Mouse (Mus musculus) right cerebral cortex, postnatal 25 days (tissue): ENCODE measurements around the gene Tacc2.

Experiments
- DNase-seq: peaks from one replicate; pipeline ENCODE4 v3.0.0; 2022

Tacc2 gene

GRCm38 (mm10) chr7:130621953-130622352 is 44.7 kb downstream of the Tacc2 start:
- no peak for DNase-seq

- no peak for DNase-seq
Measured at GRCm38 (mm10) chr7:130622359-130622758, 45.1 kb downstream of the Tacc2 start.

DNA sequence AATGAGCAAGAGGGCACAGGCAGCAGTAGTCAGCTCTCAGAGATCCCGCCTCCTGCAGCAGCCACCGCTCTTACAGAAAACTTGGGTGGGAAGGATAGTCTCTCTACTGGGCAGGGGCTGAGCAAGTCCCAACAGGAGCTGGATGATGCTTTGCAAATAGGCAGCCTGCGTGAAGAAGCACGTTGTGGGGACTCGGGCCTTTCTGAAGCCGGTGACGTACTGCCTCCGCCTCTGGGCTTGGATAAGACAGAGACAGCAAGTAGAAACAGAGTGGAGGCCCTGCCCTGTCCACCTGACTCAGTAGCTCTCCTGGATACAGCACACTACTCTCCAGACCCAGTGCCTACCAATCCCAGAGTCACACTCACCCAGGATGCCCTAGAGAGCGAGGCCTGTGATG is 47.1 kb downstream of the Tacc2 start:
- no peak for DNase-seq

- no peak for DNase-seq
Measured at GRCm38 (mm10) chr7:130625361-130625760, 48.1 kb downstream of the Tacc2 start.

GRCm38 (mm10) chr7:130628601-130629000 is 51.4 kb downstream of the Tacc2 start:
- no peak for DNase-seq

GRCm38 (mm10) chr7:130629999-130630398 is 52.8 kb downstream of the Tacc2 start:
- no peak for DNase-seq

- DNase-seq, result no peak
Measured at GRCm38 (mm10) chr7:130630956-130631355, 53.7 kb downstream of the Tacc2 start.

- no peak for DNase-seq
Measured at GRCm38 (mm10) chr7:130631553-130632378, 54.5 kb downstream of the Tacc2 start.

DNA sequence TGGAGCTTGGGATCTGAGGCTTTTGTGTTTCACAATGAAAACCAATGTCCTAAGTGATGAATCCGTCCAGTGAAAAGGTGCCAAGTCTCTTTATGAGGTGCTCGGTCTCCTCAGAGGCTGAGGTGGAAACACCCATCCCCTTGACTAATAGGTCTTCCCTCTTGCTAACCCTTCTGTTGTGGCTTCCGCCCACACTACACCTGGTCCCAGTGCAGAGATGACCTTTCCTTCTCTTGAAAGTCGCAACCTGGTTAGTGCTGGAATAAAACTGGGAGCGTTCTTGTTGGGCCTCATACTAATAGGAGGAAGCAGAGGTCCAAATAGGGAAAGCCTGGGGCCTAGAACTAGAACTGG is 55.1 kb downstream of the Tacc2 start:
- DNase-seq, result no peak

- DNase-seq, result no peak
Measured at GRCm38 (mm10) chr7:130634259-130634871, 57.1 kb downstream of the Tacc2 start.

GRCm38 (mm10) chr7:130635212-130635611 is 58.0 kb downstream of the Tacc2 start:
- no peak for DNase-seq

DNA sequence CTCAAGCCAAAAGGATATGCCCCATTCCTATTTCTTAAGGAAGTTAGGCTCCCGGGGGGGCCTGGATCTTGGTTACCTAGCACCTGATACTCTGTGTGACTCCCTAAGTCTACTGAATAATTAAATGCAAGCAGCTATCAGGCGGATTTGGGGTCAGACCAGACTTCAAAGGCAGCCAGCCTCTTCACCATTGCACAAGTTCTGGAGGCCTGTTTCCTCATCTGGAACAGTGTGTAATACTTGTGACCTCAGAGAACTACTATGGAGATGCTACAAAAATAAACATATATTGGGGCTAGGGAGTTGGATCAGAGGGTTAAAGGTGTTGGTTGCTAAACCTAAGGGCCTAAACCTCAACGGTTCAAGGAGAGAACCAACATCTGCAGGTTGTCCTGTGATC is 59.0 kb downstream of the Tacc2 start:
- no peak for DNase-seq

GRCm38 (mm10) chr7:130636902-130637301 is 59.7 kb downstream of the Tacc2 start:
- DNase-seq, result no peak

DNA sequence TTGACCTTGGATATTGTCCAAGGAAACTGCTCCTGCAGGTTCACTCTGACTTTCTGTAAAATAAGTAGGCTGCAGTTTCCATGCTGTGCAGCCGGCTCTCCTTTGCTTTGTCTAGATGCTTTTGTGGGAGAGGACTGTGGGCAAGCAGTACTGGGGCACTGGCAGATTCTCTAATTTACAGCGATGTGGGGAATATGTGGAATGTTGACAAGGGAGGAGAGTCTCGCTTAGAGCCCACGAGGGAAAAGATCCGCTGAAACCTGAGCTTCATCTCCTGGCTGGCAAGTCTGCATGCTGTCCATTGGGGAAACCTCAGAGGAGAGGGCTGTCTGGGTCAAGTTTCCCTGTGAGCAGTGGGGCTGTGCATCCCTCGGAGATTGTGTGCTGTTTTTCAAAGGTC is 60.6 kb downstream of the Tacc2 start:
- DNase-seq, result no peak

GRCm38 (mm10) chr7:130640681-130641080 is 63.4 kb downstream of the Tacc2 start:
- peak; percentile 8 for DNase-seq

- DNase-seq, result peak; percentile 12
Measured at GRCm38 (mm10) chr7:130645332-130645993, 68.2 kb downstream of the Tacc2 start.

- peak; percentile 15 for DNase-seq
Measured at GRCm38 (mm10) chr7:130645994-130646761, 68.9 kb downstream of the Tacc2 start.

DNA sequence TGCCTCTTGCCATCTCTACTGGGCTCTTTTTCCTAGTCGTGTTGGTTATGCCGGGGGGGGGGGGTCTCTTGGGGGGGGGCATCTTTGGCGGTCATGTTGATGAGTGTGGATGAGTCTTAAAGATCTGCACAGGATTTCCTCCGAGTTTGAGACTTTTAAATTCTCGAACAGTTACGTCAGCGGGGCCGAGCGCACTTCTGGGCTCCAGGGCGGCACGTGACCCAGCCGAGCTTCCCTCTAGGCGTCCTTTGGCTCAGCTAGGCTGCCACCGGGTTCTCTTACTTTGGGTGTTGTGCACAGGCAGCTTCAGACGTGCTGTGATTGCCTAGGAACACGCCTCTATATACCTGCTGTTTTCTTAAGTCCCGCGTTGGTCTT is 69.5 kb downstream of the Tacc2 start:
- DNase-seq, result no peak

GRCm38 (mm10) chr7:130648061-130648460 is 70.8 kb downstream of the Tacc2 start:
- DNase-seq, result no peak

GRCm38 (mm10) chr7:130649257-130649656 is 72.0 kb downstream of the Tacc2 start:
- DNase-seq, result no peak

GRCm38 (mm10) chr7:130650621-130651020 is 73.4 kb downstream of the Tacc2 start:
- DNase-seq, result no peak

DNA sequence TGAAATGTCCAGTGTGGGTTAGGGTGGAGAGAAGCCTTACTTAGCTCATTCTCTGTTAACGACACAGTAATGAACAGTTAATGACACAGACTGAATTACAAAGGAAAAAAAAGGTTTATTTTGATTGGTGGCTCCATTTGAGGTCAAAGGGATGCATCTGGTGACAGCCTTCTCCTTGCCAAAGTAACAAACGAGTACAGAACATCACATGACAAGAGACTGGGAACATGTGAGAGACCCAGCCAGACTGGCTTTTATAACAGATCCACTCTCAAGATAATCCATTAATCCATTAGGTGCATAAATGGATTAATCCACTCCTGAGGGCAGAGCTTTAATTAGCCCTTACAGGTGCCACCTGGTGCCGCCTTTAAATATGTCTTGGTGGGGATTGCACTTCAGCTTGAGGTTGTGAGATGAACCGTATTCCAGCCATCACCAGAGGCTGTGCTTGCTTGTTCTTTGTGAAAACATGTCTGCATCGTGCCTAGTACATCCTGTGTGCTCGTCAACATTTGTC is 75.9 kb downstream of the Tacc2 start:
- no peak for DNase-seq

DNA sequence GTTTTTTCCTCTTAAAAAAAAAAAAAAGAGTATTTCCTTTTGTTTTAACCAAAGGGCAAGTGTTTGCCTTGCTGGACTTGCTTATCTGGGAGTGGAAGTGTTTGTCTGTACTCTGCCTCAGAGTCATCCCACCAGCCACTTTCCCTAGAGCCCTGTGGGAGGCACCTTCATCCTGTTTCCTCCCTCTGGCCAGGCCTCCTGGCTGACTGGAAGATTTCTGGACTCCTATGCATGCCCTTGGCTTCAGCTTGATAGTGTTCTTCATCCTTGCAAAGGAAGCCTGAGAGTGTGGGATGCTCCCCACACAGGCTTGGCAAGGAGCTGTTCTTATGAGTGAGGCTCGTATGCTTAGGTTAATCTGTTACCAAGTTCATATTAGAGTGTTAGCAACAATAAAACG is 77.3 kb downstream of the Tacc2 start:
- no peak for DNase-seq
